Mouse (Mus musculus): ENCODE measurements around the gene Mrpl23.

DNA sequence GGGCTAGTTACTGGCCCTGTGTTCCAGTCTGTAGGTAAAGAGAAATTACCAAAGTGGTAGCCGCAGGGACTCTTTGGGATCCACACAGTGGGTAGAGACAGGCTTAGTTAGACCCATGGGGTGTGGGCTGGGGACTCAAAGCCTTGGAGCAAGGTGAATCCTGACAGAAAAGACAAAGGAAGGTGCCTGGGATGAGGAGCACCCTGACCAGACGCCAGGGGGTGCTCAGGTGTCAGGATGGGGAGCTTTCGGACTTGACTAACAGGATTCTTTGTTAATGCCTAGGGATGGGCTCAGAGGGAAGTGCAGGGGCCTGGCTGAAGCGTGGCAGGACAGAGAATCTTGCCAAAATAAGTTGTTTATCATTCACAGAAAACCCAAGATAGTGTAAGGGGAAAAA is 10.1 kb upstream of the Mrpl23 start:
- TF ChIP-seq POLR2A (IDR thresholded peaks at IDR 0.05; ENCODE audit: extremely low read depth, insufficient read depth, low read length) (no peak), CTCF (IDR thresholded peaks at IDR 0.05; ENCODE audit: extremely low read depth, insufficient read depth, low read length) (peak; percentile 48)

Data from cortical plate, adult 2 months (tissue).